Mouse (Mus musculus) ovary, adult 18-20 months (tissue): Measurements from ENCODE around the gene Alg6.
A peak's percentile ranks its signal among the peaks of the same experiment; 100 is the strongest.

Source experiments
- DNase-seq: peaks from one replicate; pipeline ENCODE4 v3.0.0; 2022; ENCODE audit warnings: low spot score, mixed read lengths

The Alg6 gene

GRCm38 (mm10) chr4:99714904-99715782 lies at the start of gene Alg6:
Gene Alg6 (plus strand): TSS chr4:99715664.
- DNase-seq = peak; percentile 92

DNA sequence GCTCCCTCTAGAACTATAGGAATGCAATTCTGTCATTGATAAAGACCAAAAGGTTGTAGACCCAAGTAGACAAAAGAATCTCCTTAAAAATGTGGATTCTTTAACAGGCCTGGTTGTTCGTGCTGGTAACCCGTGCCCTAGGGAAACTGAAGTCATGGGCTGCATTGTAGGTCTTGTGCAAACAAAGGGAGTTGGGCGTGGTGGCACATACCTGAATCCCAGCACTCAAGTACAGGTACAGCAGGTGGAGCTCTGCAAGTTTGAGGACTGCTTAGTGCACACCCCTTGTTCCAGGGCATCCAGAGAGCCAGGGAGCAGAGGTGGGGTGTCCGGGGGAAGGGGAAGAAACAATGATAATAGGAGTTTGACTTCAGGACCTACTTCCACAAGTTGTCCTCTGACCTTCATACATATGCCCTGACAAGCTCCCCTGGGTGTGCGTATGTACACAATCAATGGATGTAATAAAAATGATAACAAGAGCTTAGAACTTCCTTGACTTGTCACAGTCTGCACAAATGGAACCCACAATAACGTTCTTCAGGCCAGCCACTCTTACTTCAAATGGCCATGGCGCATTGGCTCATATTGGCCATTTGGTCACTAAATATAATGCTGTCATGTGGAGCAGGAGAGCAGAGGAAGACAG lies 45.1 kb upstream of the Alg6 start:
- no peak for DNase-seq

DNA sequence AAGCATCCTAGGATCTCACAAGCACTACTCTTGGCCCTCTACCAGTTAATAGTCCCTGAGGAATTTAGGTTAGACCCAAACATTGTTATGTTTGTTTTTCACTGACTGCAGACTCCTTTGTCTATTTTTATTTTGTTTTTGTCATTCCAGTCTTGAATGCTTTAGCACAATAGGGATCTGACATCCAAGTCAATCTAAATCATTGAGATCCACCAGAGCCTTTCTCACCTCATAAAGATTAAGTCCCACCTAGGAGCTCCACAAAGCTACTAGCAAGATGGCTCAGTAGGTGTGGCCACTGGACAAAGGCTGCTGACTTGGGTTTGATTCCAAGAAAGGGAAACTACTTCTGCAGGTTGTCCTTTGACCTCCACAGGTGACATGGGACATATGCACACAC lies 40.3 kb upstream of the Alg6 start:
- DNase-seq = no peak

DNA sequence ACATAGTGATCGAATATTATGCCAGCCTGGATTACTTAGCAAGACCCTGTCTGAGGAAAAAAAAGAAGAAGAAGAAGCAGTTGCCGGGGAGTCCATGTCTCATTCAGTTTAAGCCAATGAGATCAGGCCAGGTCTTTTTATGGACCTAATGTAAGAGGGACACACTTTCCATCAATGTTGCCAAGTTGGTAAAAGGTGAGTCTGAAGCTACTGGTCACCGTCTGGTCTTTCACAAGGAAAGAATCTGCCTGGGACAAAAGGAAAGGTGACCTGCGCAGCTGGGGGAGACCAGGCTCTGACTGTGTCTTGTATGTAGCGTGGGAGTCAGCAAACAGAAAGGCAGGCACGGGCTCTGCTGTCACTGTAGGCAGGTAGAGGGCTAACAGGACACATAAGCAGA lies 31.5 kb upstream of the Alg6 start:
- no peak for DNase-seq

DNA sequence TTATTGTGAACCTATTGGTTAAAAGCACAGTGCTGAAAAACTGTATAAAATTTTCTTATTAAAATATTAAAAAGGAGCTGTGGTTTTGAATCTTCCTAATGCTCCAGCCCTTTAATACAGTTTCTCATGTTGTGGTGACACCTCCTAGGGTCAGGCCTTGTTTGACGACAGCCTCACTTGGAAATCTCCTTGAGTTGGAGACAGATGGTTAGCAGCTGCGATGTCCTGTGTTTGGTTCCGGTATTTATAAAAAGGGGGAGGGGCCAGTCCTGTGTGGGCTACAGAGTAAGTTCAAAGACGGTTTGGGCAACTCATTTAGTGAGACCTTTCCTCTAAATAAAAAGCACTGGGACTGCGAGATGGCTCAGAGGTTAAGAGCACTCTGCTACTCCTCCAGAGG lies 29.2 kb upstream of the Alg6 start:
- DNase-seq = no peak

GRCm38 (mm10) chr4:99712583-99713183 lies 2.8 kb upstream of the Alg6 start:
- no peak for DNase-seq

GRCm38 (mm10) chr4:99713971-99714370 lies 1.5 kb upstream of the Alg6 start:
- no peak for DNase-seq

- DNase-seq = no peak
Measured at GRCm38 (mm10) chr4:99715783-99716416, 436 bp downstream of the Alg6 start.

- no peak for DNase-seq
Measured at GRCm38 (mm10) chr4:99717905-99718304, 2.4 kb downstream of the Alg6 start.

DNA sequence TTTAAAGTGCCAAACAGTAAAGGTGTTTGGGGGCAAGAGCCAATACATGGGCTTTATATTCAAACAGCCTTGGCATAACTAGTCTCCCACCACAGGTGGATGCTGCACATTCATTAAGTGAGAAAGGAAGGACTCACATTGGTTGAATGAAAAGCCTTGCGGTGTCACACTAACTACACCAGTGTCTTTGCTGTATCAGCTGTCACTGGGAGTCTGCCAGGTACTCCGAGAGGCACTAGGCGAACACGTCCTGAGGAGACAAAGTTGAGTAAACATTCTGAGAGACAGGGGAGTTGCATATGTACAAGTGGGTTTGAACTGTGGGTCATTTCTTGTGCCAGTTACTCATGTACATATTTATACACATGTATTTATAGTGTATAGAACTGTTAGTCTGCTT lies 8.9 kb downstream of the Alg6 start:
- DNase-seq = no peak

DNA sequence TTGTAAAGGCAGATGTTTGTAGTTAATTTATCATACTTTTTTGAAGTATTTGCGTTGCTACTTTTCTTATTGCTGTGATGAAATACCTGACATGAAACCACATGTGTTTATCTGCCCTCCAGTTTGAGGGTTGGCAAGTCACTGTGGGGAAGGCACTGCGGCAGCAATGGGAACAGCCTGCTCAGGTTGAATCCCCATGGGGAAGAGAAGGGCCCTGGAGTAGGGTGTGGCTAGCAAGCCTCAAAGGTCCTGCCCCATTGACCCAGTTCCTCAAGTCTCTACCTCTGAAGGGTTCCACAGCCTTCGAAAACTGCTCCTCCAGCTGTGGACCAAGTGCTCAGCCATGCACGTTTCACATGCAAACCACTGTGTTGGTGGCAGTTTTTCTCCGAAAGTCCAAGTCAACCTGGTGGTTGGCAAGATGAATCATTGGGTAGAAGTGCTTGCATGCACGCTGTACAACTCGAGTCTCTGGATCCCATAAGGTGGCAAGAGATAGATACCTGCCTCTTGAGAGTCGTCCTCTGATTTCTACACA lies 10.5 kb downstream of the Alg6 start:
- DNase-seq = no peak

DNA sequence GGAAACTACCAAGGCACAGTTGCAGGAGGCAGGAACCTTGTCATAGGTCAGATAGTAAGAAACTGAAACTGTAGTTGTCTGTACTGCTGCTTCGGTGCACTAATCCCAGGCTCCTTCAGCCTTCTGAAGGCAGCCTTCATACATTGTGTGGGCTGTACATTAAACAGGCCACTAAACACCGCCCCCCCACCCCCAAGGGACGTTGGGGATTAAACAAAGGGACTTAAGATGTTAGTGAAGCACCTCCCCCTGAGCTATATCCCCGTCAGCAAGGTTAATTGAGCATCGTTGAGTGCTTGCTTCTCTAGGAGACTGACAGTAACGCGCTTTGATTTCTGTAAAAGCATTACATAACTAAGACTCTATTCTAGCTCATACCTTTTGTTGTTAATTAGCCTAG lies 24.4 kb downstream of the Alg6 start:
- no peak for DNase-seq

- no peak for DNase-seq
Measured at GRCm38 (mm10) chr4:99752426-99752825, 37.0 kb downstream of the Alg6 start.

- no peak for DNase-seq
Measured at GRCm38 (mm10) chr4:99766303-99766702, 50.8 kb downstream of the Alg6 start.

- no peak for DNase-seq
Measured at GRCm38 (mm10) chr4:99766753-99767152, 51.3 kb downstream of the Alg6 start.

- no peak for DNase-seq
Measured at GRCm38 (mm10) chr4:99770555-99770954, 55.1 kb downstream of the Alg6 start.

- DNase-seq = no peak
Measured at GRCm38 (mm10) chr4:99773041-99773440, 57.6 kb downstream of the Alg6 start.

- no peak for DNase-seq
Measured at GRCm38 (mm10) chr4:99792365-99792764, 76.9 kb downstream of the Alg6 start.
